Mouse (Mus musculus): ENCODE measurements around the gene Mthfd1l. TPM values are rescaled to one million over a fixed set of nuclear protein-coding genes. Genes with fewer than 3 reads are reported as not detected.

Mthfd1l gene
- polyA plus RNA-seq, 1 experiment = 53.6 TPM

GRCm38 (mm10) chr10:4022628-4023303 lies 49.8 kb downstream of the Mthfd1l start:
- Histone ChIP-seq H3K27ac (ENCODE audit: insufficient read depth, low read length) (no peak overlapping the region), H3K9me3 (replicated peaks; ENCODE audit: control insufficient read depth, insufficient read depth, low read length, poor library complexity, severe bottlenecking) (no peaks in the 10 kb centered on the region), H3K36me3 (ENCODE audit: control insufficient read depth, insufficient read depth, low read length, poor library complexity, severe bottlenecking) (peaks cover 23% of the 10 kb centered on the region), H3K27me3 (ENCODE audit: control insufficient read depth, insufficient read depth, low read length, poor library complexity, severe bottlenecking) (no peaks in the 10 kb centered on the region), H3K9ac (ENCODE audit: low read depth, poor library complexity, severe bottlenecking) (no peak overlapping the region), H3K4me3 (ENCODE audit: low read depth, low read length) (no peak overlapping the region), H3K4me1 (ENCODE audit: control insufficient read depth, insufficient read depth, low read length) (no peaks in the 10 kb centered on the region)
- no peak for TF ChIP-seq POLR2A (IDR thresholded peaks at IDR 0.05; ENCODE audit: insufficient read depth, low read length)
- TF ChIP-seq EP300 (IDR thresholded peaks at IDR 0.05; ENCODE audit: insufficient read depth, low read depth, low read length) = no peak
- no peak for TF ChIP-seq CTCF (IDR thresholded peaks at IDR 0.05; ENCODE audit: low read depth, low read length)

- Histone ChIP-seq H3K27me3 (ENCODE audit: control insufficient read depth, insufficient read depth, low read length, poor library complexity, severe bottlenecking) (no peaks in the 10 kb centered on the region), H3K4me1 (ENCODE audit: control insufficient read depth, insufficient read depth, low read length) (no peaks in the 10 kb centered on the region), H3K9me3 (replicated peaks; ENCODE audit: control insufficient read depth, insufficient read depth, low read length, poor library complexity, severe bottlenecking) (no peaks in the 10 kb centered on the region), H3K4me3 (ENCODE audit: low read depth, low read length) (no peak overlapping the region), H3K27ac (ENCODE audit: insufficient read depth, low read length) (no peak overlapping the region), H3K36me3 (ENCODE audit: control insufficient read depth, insufficient read depth, low read length, poor library complexity, severe bottlenecking) (peaks cover 29% of the 10 kb centered on the region), H3K9ac (ENCODE audit: low read depth, poor library complexity, severe bottlenecking) (no peak overlapping the region)
- no peak for TF ChIP-seq EP300 (IDR thresholded peaks at IDR 0.05; ENCODE audit: insufficient read depth, low read depth, low read length)
- no peak for TF ChIP-seq CTCF (IDR thresholded peaks at IDR 0.05; ENCODE audit: low read depth, low read length)
- no peak for TF ChIP-seq POLR2A (IDR thresholded peaks at IDR 0.05; ENCODE audit: insufficient read depth, low read length)
Measured at GRCm38 (mm10) chr10:4026616-4027015, 53.7 kb downstream of the Mthfd1l start.

GRCm38 (mm10) chr10:4027466-4027865 lies 54.5 kb downstream of the Mthfd1l start:
- no peaks in the 10 kb centered on the region for H3K4me1 ChIP-seq (ENCODE audit: control insufficient read depth, insufficient read depth, low read length)
- no peak for TF ChIP-seq CTCF (IDR thresholded peaks at IDR 0.05; ENCODE audit: low read depth, low read length)
- no peak for TF ChIP-seq EP300 (IDR thresholded peaks at IDR 0.05; ENCODE audit: insufficient read depth, low read depth, low read length)
- no peak for TF ChIP-seq POLR2A (IDR thresholded peaks at IDR 0.05; ENCODE audit: insufficient read depth, low read length)
- no peak overlapping the region for H3K27ac ChIP-seq (ENCODE audit: insufficient read depth, low read length)
- H3K9ac ChIP-seq (ENCODE audit: low read depth, poor library complexity, severe bottlenecking) = no peak overlapping the region
- H3K27me3 ChIP-seq (ENCODE audit: control insufficient read depth, insufficient read depth, low read length, poor library complexity, severe bottlenecking) = no peaks in the 10 kb centered on the region
- H3K9me3 ChIP-seq (replicated peaks; ENCODE audit: control insufficient read depth, insufficient read depth, low read length, poor library complexity, severe bottlenecking) = no peaks in the 10 kb centered on the region
- H3K4me3 ChIP-seq (ENCODE audit: low read depth, low read length) = no peak overlapping the region
- peaks cover 29% of the 10 kb centered on the region for H3K36me3 ChIP-seq (ENCODE audit: control insufficient read depth, insufficient read depth, low read length, poor library complexity, severe bottlenecking)

- no peaks in the 10 kb centered on the region for H3K9me3 ChIP-seq (replicated peaks; ENCODE audit: control insufficient read depth, insufficient read depth, low read length, poor library complexity, severe bottlenecking)
- TF ChIP-seq POLR2A (IDR thresholded peaks at IDR 0.05; ENCODE audit: insufficient read depth, low read length) (no peak), EP300 (IDR thresholded peaks at IDR 0.05; ENCODE audit: insufficient read depth, low read depth, low read length) (no peak), CTCF (IDR thresholded peaks at IDR 0.05; ENCODE audit: low read depth, low read length) (no peak)
- no peak overlapping the region for H3K4me3 ChIP-seq (ENCODE audit: low read depth, low read length)
- peaks cover 29% of the 10 kb centered on the region for H3K36me3 ChIP-seq (ENCODE audit: control insufficient read depth, insufficient read depth, low read length, poor library complexity, severe bottlenecking)
- no peaks in the 10 kb centered on the region for H3K4me1 ChIP-seq (ENCODE audit: control insufficient read depth, insufficient read depth, low read length)
- H3K27me3 ChIP-seq (ENCODE audit: control insufficient read depth, insufficient read depth, low read length, poor library complexity, severe bottlenecking) = no peaks in the 10 kb centered on the region
- H3K9ac ChIP-seq (ENCODE audit: low read depth, poor library complexity, severe bottlenecking) = no peak overlapping the region
- H3K27ac ChIP-seq (ENCODE audit: insufficient read depth, low read length) = no peak overlapping the region
Measured at GRCm38 (mm10) chr10:4028851-4029442, 56.0 kb downstream of the Mthfd1l start.

- H3K36me3 ChIP-seq (ENCODE audit: control insufficient read depth, insufficient read depth, low read length, poor library complexity, severe bottlenecking) = peaks cover 10% of the 10 kb centered on the region
- H3K9me3 ChIP-seq (replicated peaks; ENCODE audit: control insufficient read depth, insufficient read depth, low read length, poor library complexity, severe bottlenecking) = no peaks in the 10 kb centered on the region
- TF ChIP-seq EP300 (IDR thresholded peaks at IDR 0.05; ENCODE audit: insufficient read depth, low read depth, low read length) (no peak), POLR2A (IDR thresholded peaks at IDR 0.05; ENCODE audit: insufficient read depth, low read length) (no peak), CTCF (IDR thresholded peaks at IDR 0.05; ENCODE audit: low read depth, low read length) (no peak)
Measured at GRCm38 (mm10) chr10:4033761-4034160, 60.8 kb downstream of the Mthfd1l start.

GRCm38 (mm10) chr10:4036476-4036875 lies 63.6 kb downstream of the Mthfd1l start:
- H3K27ac ChIP-seq (ENCODE audit: insufficient read depth, low read length) = no peak overlapping the region
- H3K36me3 ChIP-seq (ENCODE audit: control insufficient read depth, insufficient read depth, low read length, poor library complexity, severe bottlenecking) = peaks cover 5% of the 10 kb centered on the region
- no peaks in the 10 kb centered on the region for H3K27me3 ChIP-seq (ENCODE audit: control insufficient read depth, insufficient read depth, low read length, poor library complexity, severe bottlenecking)
- H3K9ac ChIP-seq (ENCODE audit: low read depth, poor library complexity, severe bottlenecking) = no peak overlapping the region
- TF ChIP-seq POLR2A (IDR thresholded peaks at IDR 0.05; ENCODE audit: insufficient read depth, low read length) (no peak), CTCF (IDR thresholded peaks at IDR 0.05; ENCODE audit: low read depth, low read length) (no peak), EP300 (IDR thresholded peaks at IDR 0.05; ENCODE audit: insufficient read depth, low read depth, low read length) (no peak)
- H3K9me3 ChIP-seq (replicated peaks; ENCODE audit: control insufficient read depth, insufficient read depth, low read length, poor library complexity, severe bottlenecking) = no peaks in the 10 kb centered on the region
- no peaks in the 10 kb centered on the region for H3K4me1 ChIP-seq (ENCODE audit: control insufficient read depth, insufficient read depth, low read length)
- H3K4me3 ChIP-seq (ENCODE audit: low read depth, low read length) = no peak overlapping the region

More at GRCm38 (mm10) chr10:4033761-4034160, 60.8 kb downstream of the Mthfd1l start:
- no peaks in the 10 kb centered on the region for H3K4me1 ChIP-seq (ENCODE audit: control insufficient read depth, insufficient read depth, low read length)
- H3K27ac ChIP-seq (ENCODE audit: insufficient read depth, low read length) = no peak overlapping the region
- no peaks in the 10 kb centered on the region for H3K27me3 ChIP-seq (ENCODE audit: control insufficient read depth, insufficient read depth, low read length, poor library complexity, severe bottlenecking)
- no peak overlapping the region for H3K9ac ChIP-seq (ENCODE audit: low read depth, poor library complexity, severe bottlenecking)
- no peak overlapping the region for H3K4me3 ChIP-seq (ENCODE audit: low read depth, low read length)
